Mouse (Mus musculus) neutrophil, adult 5-6 weeks (primary cell): ENCODE results near the gene Olfr211. TPM values are rescaled to one million over a fixed set of nuclear protein-coding genes. Genes with fewer than 3 reads are reported as not detected.

Experiments used
- total RNA-seq: library from RNA; stranded (forward); fragments of 200-1000 nt; gene quantifications from 2 replicates; pipeline ENCODE4 v1.2.3, GENCODE M21; 2017

Olfr211 gene
- total RNA-seq, 1 experiment from 2014 or later: not detected

Other genes starting within 250 kb of the Olfr211 start
- gene Zfand4, start 224.9 kb upstream of the Olfr211 start, total RNA-seq: 33.5 and 41.4 TPM in 2 replicates
- 6.8 and 18.2 TPM in 2 replicates for gene March8, start 151.1 kb upstream of the Olfr211 start, total RNA-seq
- 110 and 128 TPM in 2 replicates for gene Alox5, start 27.9 kb upstream of the Olfr211 start, total RNA-seq
- gene Olfr212, start 17.4 kb downstream of the Olfr211 start, total RNA-seq: not detected in 2 replicates
- gene Olfr213, start 49.4 kb downstream of the Olfr211 start, total RNA-seq: not detected in 2 replicates
- gene Gm5580, start 62.0 kb downstream of the Olfr211 start, total RNA-seq: not detected in 2 replicates
- gene Olfr214, start 65.1 kb downstream of the Olfr211 start, total RNA-seq: not detected in 2 replicates
- not detected in 2 replicates for gene Olfr215, start 95.1 kb downstream of the Olfr211 start, total RNA-seq
- gene Zfp422, start 139.9 kb downstream of the Olfr211 start, total RNA-seq: 11.6 and 12.8 TPM in 2 replicates
- gene Depp1, start 161.5 kb downstream of the Olfr211 start, total RNA-seq: not detected in 2 replicates
- gene Rassf4, start 184.9 kb downstream of the Olfr211 start, total RNA-seq: 32.2 and 39.9 TPM in 2 replicates
- 0.23 and 0.37 TPM in 2 replicates for gene Tmem72, start 227.8 kb downstream of the Olfr211 start, total RNA-seq